Mouse (Mus musculus) MN1 (cell line): ENCODE data around the gene Mrps12.
"Not testable (repeated sequence)": the region's sequence is repeated elsewhere in the genome, so short reads cannot be mapped to it uniquely, and the experiment has no call there.

Experiments
- DNase-seq: peaks from one replicate; pipeline ENCODE4 v3.0.0-alpha.2; 2016; ENCODE audit warnings: low spot score

The Mrps12 gene

DNA sequence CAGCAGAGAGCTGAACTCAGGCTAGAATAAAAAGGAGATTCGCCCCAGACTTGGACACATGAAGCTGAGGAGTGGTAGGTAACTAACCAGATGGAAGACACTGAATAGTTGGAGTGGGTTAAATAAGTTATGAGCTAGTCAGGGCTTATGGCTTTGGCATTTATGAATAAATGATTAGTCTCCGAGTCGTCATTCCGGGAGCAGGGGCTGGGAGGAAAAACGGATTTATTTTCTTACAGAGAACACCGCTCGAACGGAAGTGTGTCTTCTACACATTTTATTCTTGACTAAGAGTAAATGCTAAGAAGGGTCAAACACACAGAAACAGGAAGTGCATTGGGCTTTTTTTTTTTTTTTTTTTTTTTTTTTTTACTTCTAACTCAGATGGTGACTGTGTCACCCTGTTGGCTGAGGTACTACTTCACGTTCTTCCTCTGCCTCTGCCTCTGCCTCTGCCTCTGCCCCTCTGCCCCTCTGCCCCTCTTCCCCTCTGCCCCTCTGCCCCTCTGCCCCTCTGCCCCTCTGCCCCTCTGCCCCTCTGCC lies 38.9 kb downstream of the Mrps12 start:
- no peak for DNase-seq

DNA sequence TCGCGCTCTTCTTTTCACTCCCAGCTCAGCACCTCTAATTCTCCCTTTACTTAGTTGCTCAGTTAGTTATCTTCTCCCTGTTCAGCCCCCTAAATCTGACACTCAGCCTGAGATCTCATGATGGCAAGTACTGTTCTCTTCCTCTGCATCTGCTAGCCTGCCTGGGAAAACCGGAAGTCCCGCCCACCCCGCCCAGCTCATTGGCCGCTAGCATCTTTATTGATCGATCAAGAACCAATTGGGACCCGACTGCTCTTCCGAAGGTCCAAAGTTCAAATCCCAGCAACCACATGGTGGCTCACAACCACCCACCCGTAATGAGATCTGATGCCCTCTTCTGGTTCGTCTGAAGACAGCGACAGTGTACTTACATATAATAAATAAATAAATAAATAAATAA lies 40.3 kb downstream of the Mrps12 start:
- DNase-seq = not testable (repeated sequence)

DNA sequence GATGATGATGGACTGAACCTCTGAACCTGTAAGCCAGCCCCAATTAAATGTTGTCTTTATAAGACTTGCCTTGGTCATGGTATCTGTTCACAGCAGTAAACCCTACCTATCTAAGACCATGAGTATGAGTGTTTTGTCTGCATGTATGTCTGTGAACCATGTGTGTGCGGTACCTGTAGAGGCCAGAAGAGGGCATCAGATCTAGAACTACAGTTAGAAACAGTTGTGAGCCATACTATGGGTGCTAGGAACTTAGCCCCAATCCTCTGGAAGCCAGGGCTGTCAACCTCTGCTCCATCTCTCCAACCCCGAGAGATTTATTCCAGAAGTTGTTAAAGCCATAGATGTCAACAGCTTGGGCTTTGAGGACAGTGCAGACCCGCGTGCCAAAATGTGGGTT lies 41.4 kb downstream of the Mrps12 start:
- no peak for DNase-seq

DNA sequence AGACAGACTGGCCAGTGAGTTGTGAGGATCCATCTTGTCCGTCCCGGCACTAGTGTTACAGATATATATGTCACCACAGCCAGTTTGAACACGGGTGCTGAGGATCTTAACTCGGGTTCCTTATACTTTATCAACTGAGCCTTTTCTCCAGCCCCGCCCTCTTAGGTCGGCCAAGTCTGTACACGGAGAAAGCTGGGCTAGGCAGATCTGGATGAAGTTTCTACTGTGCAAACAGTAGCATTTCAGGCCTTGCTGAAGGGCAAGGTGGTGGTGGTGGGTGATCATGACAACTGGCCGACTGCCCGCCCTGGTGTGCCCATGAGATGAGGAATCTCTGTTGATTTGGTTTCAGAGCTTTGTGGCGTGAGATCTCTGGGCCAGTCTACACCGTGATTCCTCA lies 44.3 kb downstream of the Mrps12 start:
- DNase-seq = no peak

DNA sequence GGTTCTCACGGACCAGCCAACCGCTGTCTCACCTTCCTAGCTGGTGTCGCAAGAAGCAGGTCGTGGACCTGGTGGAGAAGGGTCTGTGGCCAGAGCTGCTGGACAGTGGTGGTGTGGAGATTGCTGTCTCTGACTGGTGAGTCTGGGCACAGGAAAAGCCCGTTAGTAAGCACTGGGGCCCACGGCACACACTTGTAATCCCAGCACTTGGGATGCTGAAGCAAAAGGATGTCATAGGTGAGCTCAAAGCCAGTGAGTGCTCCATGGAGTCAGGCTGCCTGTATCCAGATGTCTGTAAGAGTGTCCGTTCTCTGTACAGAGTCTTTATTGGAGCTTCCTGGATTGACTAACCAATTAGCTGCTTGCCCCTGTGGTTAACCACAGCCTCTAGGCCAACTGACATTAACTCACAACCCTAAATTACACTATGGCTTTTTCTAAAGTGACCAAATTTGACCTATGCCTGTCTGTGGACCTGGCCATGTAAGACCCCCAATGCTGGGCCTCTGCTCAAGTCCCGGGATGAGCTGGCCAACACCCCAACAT lies 46.6 kb downstream of the Mrps12 start:
- no peak for DNase-seq

DNA sequence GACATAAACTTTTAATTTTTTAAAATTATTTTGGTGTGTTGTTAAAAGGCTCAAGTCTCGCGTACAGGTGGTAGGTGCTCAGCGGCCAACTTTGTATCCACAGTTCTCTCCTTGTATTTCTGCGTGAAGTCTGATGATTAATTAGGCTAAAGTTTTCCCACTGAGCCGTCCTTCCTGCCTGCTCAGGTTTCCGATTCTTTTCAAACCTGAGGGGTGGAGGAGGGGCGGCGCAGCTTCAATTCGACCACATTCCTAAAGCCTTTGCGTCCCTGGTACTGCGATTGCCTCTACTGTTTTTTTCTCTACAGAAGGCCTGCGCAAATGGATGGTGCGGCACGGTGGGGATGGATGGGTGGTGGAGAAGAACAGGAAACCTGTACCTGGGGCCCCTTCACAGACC lies 47.2 kb downstream of the Mrps12 start:
- no peak for DNase-seq

DNA sequence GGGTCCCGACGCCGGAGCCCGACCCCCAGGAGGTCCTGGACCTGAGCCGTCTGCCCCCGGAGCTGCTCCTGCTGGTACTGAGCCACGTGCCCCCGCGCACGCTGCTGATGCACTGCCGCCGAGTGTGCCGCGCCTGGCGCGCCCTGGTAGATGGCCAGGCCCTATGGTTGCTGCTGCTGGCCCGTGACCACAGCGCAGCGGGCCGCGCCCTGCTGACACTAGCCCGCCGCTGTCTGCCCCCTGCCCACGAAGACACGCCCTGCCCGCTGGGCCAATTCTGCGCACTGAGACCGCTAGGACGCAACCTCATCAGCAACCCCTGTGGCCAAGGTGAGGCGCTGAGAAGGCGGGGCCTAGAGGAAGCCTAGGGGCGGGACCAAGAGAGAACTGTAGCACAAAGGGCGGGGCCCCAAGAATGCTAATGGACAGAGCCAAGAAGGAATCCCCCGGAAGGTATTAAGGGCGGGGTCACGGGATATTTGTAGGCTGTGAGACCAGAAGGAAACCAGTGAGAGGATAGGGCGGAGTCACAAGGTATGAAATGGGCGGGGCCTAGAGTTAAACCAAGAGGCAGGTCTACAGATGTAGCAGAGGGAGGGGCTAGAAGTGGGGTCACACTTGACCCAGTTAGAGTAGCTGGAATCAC lies 48.2 kb downstream of the Mrps12 start:
- DNase-seq = peak; percentile 76

DNA sequence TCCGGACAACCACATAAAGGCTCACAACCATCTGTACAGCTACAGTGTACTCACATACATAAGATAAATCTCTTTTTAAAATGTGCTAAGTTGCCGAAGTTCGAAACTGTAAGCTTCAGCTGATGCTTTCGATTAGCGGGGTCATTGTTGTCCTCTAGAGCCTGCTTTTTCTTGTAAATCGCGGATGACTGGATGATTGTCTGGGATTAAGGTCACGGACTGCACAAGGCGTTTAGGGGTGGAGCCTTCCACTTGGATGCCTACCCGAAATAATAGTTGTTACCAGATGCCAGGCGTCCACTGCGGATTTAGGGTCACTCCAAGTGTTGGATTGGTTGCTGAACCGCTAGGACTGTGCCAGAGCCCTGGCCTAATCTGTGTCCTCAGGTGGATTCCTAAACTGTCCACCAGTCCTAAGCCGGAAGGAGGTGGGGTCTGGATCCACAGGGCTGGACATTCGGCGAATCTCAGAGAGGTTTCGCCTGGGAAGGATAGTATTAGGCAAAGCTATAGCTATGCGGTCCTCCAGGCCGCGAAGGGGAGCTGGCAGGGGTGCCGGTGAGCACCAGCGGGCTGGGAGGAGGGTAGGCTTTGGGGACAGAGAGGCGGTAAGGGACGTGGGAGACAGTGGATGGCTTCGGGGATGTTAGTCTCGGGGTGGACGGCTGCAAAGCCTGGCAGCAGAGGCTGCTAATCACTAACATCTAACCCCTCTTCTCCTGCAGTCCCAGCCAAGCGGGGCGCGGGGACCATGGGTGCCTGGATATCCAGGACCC lies 48.9 kb downstream of the Mrps12 start, which contains the start of gene Fbxo27:
TSS of gene Fbxo27 (plus strand) at position 305 of the 776 bp plus-strand sequence.
- DNase-seq = no peak

DNA sequence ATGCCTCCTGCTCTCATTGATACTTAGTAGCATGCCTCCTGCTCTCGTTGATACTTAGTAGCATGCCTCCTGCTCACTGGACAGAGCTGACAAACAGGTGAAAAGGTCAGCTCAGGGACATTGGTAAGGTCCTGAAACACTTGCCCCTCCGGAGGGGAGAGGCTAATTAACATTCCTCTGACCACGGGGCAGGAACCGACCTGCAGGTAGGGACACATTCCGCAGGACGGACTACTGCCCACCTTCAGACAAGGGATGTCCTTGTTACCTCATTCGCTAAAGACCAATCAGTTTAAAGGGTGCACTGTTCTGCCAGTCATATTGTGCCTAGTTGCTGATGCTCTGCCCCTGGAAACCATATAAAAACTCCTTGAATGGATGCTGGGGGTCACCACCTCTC lies 50.5 kb downstream of the Mrps12 start:
- no peak for DNase-seq
